Mouse (Mus musculus): ENCODE results near the gene Gm20517. TPM values are rescaled to one million over a fixed set of nuclear protein-coding genes. Genes with fewer than 3 reads are reported as not detected.

Gene Gm20517
- polyA plus RNA-seq, 2 experiments = 0.86 TPM

GRCm38 (mm10) chr17:47669166-47669565, 57.8 kb downstream of the Gm20517 start:
- peaks cover 5% of the 10 kb centered on the region for H3K36me3 ChIP-seq (replicated peaks; ENCODE audit: control insufficient read depth, insufficient read depth, low read depth)
- ATAC-seq (ENCODE audit: insufficient read depth) = no peak
- H3K4me2 ChIP-seq (ENCODE audit: low read depth) = no peak overlapping the region
- no peak for DNase-seq (ENCODE audit: low read depth in 3 of 3, low spot score in 3 of 3)
- no peak for TF ChIP-seq CTCF (IDR thresholded peaks at IDR 0.05; ENCODE audit: low read depth)
- no peak for TF ChIP-seq EP300 (IDR thresholded peaks at IDR 0.05; ENCODE audit: low read depth)
- 76% methylated on average over 4 of the region's 4 CpGs for WGBS (ENCODE audit: insufficient replicate concordance)
- no peak overlapping the region for H3K4me3 ChIP-seq (ENCODE audit: insufficient read depth in 1 of 2, low read depth in 2 of 2, low read length in 2 of 2)
- no peak overlapping the region for H3K27ac ChIP-seq
- H3K9ac ChIP-seq (replicated peaks) = no peak overlapping the region
- H3K4me1 ChIP-seq (replicated peaks; ENCODE audit: control insufficient read depth in 2 of 2, insufficient read depth in 2 of 2, low read length in 1 of 2) = no peaks in the 10 kb centered on the region
- H3K27me3 ChIP-seq (ENCODE audit: control insufficient read depth, insufficient read depth, low read length) = peaks cover 19% of the 10 kb centered on the region
- no peaks in the 10 kb centered on the region for H3K9me3 ChIP-seq (ENCODE audit: control insufficient read depth, low read length)

GRCm38 (mm10) chr17:47671988-47672310, 60.6 kb downstream of the Gm20517 start:
- peak overlapping the region; percentile 1 to 20; a peak in 2 of 4 replicates for H3K4me3 ChIP-seq (ENCODE audit: insufficient read depth in 1 of 2, low read depth in 2 of 2, low read length in 2 of 2)
- WGBS (ENCODE audit: insufficient replicate concordance) = 38% methylated on average over 14 of the region's 14 CpGs
- H3K36me3 ChIP-seq (replicated peaks; ENCODE audit: control insufficient read depth, insufficient read depth, low read depth) = peaks cover 10% of the 10 kb centered on the region
- peak overlapping the region; percentile 59 for H3K4me2 ChIP-seq (ENCODE audit: low read depth)
- TF ChIP-seq CTCF (IDR thresholded peaks at IDR 0.05; ENCODE audit: low read depth) = no peak
- no peak for TF ChIP-seq EP300 (IDR thresholded peaks at IDR 0.05; ENCODE audit: low read depth)
- H3K4me1 ChIP-seq (replicated peaks; ENCODE audit: control insufficient read depth in 2 of 2, insufficient read depth in 2 of 2, low read length in 1 of 2) = no peaks in the 10 kb centered on the region
- peaks cover 19% of the 10 kb centered on the region for H3K27me3 ChIP-seq (ENCODE audit: control insufficient read depth, insufficient read depth, low read length)
- DNase-seq (ENCODE audit: low read depth in 3 of 3, low spot score in 3 of 3) = no peak
- H3K27ac ChIP-seq = no peak overlapping the region
- H3K9ac ChIP-seq (replicated peaks) = no peak overlapping the region
- no peak for ATAC-seq (ENCODE audit: insufficient read depth)
- no peaks in the 10 kb centered on the region for H3K9me3 ChIP-seq (ENCODE audit: control insufficient read depth, low read length)

GRCm38 (mm10) chr17:47672311-47673111, 61.1 kb downstream of the Gm20517 start:
- Histone ChIP-seq H3K4me1 (replicated peaks; ENCODE audit: control insufficient read depth in 2 of 2, insufficient read depth in 2 of 2, low read length in 1 of 2) (no peaks in the 10 kb centered on the region), H3K27me3 (ENCODE audit: control insufficient read depth, insufficient read depth, low read length) (peaks cover 19% of the 10 kb centered on the region), H3K9me3 (ENCODE audit: control insufficient read depth, low read length) (no peaks in the 10 kb centered on the region), H3K4me3 (ENCODE audit: insufficient read depth in 1 of 2, low read depth in 2 of 2, low read length in 2 of 2) (peak overlapping the region; percentile 16 to 20; a peak in 3 of 4 replicates), H3K4me2 (ENCODE audit: low read depth) (peak overlapping the region; percentile 59), H3K9ac (replicated peaks) (no peak overlapping the region), H3K27ac (no peak overlapping the region), H3K36me3 (replicated peaks; ENCODE audit: control insufficient read depth, insufficient read depth, low read depth) (peaks cover 9% of the 10 kb centered on the region)
- 8% methylated on average over 68 of the region's 68 CpGs for WGBS (ENCODE audit: insufficient replicate concordance)
- no peak for TF ChIP-seq CTCF (IDR thresholded peaks at IDR 0.05; ENCODE audit: low read depth)
- no peak for TF ChIP-seq EP300 (IDR thresholded peaks at IDR 0.05; ENCODE audit: low read depth)
- no peak for DNase-seq (ENCODE audit: low read depth in 3 of 3, low spot score in 3 of 3)
- peak; percentile 26; the same call in 1 of the 2 replicates for ATAC-seq (ENCODE audit: insufficient read depth)

- WGBS (ENCODE audit: insufficient replicate concordance) = 24% methylated on average over 9 of the region's 9 CpGs
- no peak overlapping the region for H3K9ac ChIP-seq (replicated peaks)
- no peak overlapping the region for H3K4me3 ChIP-seq (ENCODE audit: insufficient read depth in 1 of 2, low read depth in 2 of 2, low read length in 2 of 2)
- no peaks in the 10 kb centered on the region for H3K9me3 ChIP-seq (ENCODE audit: control insufficient read depth, low read length)
- no peaks in the 10 kb centered on the region for H3K4me1 ChIP-seq (replicated peaks; ENCODE audit: control insufficient read depth in 2 of 2, insufficient read depth in 2 of 2, low read length in 1 of 2)
- H3K36me3 ChIP-seq (replicated peaks; ENCODE audit: control insufficient read depth, insufficient read depth, low read depth) = peaks cover 27% of the 10 kb centered on the region
- no peak for DNase-seq (ENCODE audit: low read depth in 3 of 3, low spot score in 3 of 3)
- H3K27ac ChIP-seq = no peak overlapping the region
- peak; percentile 84 for TF ChIP-seq CTCF (IDR thresholded peaks at IDR 0.05; ENCODE audit: low read depth)
- TF ChIP-seq EP300 (IDR thresholded peaks at IDR 0.05; ENCODE audit: low read depth) = no peak
- no peak for ATAC-seq (ENCODE audit: insufficient read depth)
- H3K4me2 ChIP-seq (ENCODE audit: low read depth) = no peak overlapping the region
- H3K27me3 ChIP-seq (ENCODE audit: control insufficient read depth, insufficient read depth, low read length) = peaks cover 14% of the 10 kb centered on the region
These were observed 65.2 kb downstream of the Gm20517 start for GRCm38 (mm10) chr17:47676581-47676980.

- H3K4me2 ChIP-seq (ENCODE audit: low read depth) = no peak overlapping the region
- H3K27me3 ChIP-seq (ENCODE audit: control insufficient read depth, insufficient read depth, low read length) = no peaks in the 10 kb centered on the region
- no peak for TF ChIP-seq CTCF (IDR thresholded peaks at IDR 0.05; ENCODE audit: low read depth)
- TF ChIP-seq EP300 (IDR thresholded peaks at IDR 0.05; ENCODE audit: low read depth) = no peak
- ATAC-seq (ENCODE audit: insufficient read depth) (no peak), DNase-seq (ENCODE audit: low read depth in 3 of 3, low spot score in 3 of 3) (no peak)
- H3K4me3 ChIP-seq (ENCODE audit: insufficient read depth in 1 of 2, low read depth in 2 of 2, low read length in 2 of 2) = no peak overlapping the region
- no peaks in the 10 kb centered on the region for H3K4me1 ChIP-seq (replicated peaks; ENCODE audit: control insufficient read depth in 2 of 2, insufficient read depth in 2 of 2, low read length in 1 of 2)
- peaks cover 29% of the 10 kb centered on the region for H3K36me3 ChIP-seq (replicated peaks; ENCODE audit: control insufficient read depth, insufficient read depth, low read depth)
- no peak overlapping the region for H3K27ac ChIP-seq
- no peaks in the 10 kb centered on the region for H3K9me3 ChIP-seq (ENCODE audit: control insufficient read depth, low read length)
- H3K9ac ChIP-seq (replicated peaks) = no peak overlapping the region
- 79% methylated on average over 5 of the region's 5 CpGs for WGBS (ENCODE audit: insufficient replicate concordance)
These were observed 66.8 kb downstream of the Gm20517 start for GRCm38 (mm10) chr17:47678238-47678637.

Measured in liver, embryonic 14.5 days (tissue).